Mouse (Mus musculus) limb, embryonic 15.5 days (tissue): ENCODE results near the gene Fndc7. TPM values are rescaled to one million over a fixed set of nuclear protein-coding genes. Genes with fewer than 3 reads are reported as not detected.

ENCODE experiments used
- ATAC-seq: fragments of 200-750 bp; cut with Nextera tagmentation; 2 replicates; pipeline ENCODE4 v1.8.0; 2017; ENCODE audit warnings: low read depth, moderate TSS enrichment; ENCODE audit not compliant: insufficient number of reproducible peaks, low FRiP score, low TSS enrichment
- H3K27ac ChIP-seq: fragments of 300-500 bp; sonication (generic); 2 replicates; pipeline ENCODE4 v1.5.1; 2015; ENCODE audit warnings: moderate library complexity, mild to moderate bottlenecking, inconsistent platforms
- H3K27me3 ChIP-seq: fragments of 300-500 bp; sonication (generic); 2 replicates; pipeline ENCODE4 v1.6.1; 2015; ENCODE audit warnings: inconsistent platforms
- H3K36me3 ChIP-seq: fragments of 300-500 bp; sonication (generic); 2 replicates; pipeline ENCODE4 v1.6.1; 2015; ENCODE audit warnings: inconsistent platforms
- H3K4me1 ChIP-seq: fragments of 300-500 bp; sonication (generic); 2 replicates; pipeline ENCODE4 v1.6.1; 2015; ENCODE audit warnings: inconsistent platforms
- H3K4me2 ChIP-seq: fragments of 300-500 bp; sonication (generic); 2 replicates; pipeline ENCODE4 v1.6.1; 2015; ENCODE audit warnings: mild to moderate bottlenecking, inconsistent platforms
- H3K4me3 ChIP-seq: fragments of 300-500 bp; sonication (generic); 2 replicates; pipeline ENCODE4 v1.5.1; 2015; ENCODE audit warnings: mild to moderate bottlenecking, inconsistent platforms
- H3K9ac ChIP-seq: fragments of 300-500 bp; sonication (generic); 2 replicates; pipeline ENCODE4 v1.6.1; 2015; ENCODE audit warnings: inconsistent platforms
- H3K9me3 ChIP-seq: fragments of 300-500 bp; sonication (generic); 2 replicates; pipeline ENCODE4 v1.6.1; 2016; ENCODE audit warnings: inconsistent platforms
- WGBS: fragments of 180-500 bp; shearing (Covaris S2); methylation state at CpG from one replicate; pipeline ENCODE4 v1.1.7; 2015; 5-methylcytosine and 5-hydroxymethylcytosine counted together
- polyA plus RNA-seq: library from polyadenylated mRNA; unstranded; fragments of >200 nt; fragmentation: Nextera tagmentation; extraction: Ambion mirVana; gene quantifications from 2 replicates; pipeline ENCODE4 v1.2.1, GENCODE M21; 2015

The Fndc7 gene
- polyA plus RNA-seq, 1 experiment from 2014 or later = 0.29 TPM

GRCm38 (mm10) chr3:108911548-108912413 is 22.0 kb upstream of the Fndc7 start, which contains the start of gene Prpf38b:
Prpf38b (minus strand) TSS chr3:108911727.
- no peaks in the 10 kb centered on the region for H3K9me3 ChIP-seq
- H3K4me3 ChIP-seq = peak within 1 kb of the TSS; percentile 96
- H3K9ac ChIP-seq = peak within 1 kb of the TSS; percentile 90
- H3K4me1 ChIP-seq = peaks cover 14% of the 10 kb centered on the region
- H3K4me2 ChIP-seq = peak within 1 kb of the TSS; percentile 86
- peak; percentile 99 for ATAC-seq
- WGBS = under 1% methylated on average over 53 of the region's 53 CpGs
- peak within 1 kb of the TSS; percentile 100 for H3K27ac ChIP-seq
- H3K27me3 ChIP-seq = no peaks in the 10 kb centered on the region
- H3K36me3 ChIP-seq = peaks cover 10% of the 10 kb centered on the region

DNA sequence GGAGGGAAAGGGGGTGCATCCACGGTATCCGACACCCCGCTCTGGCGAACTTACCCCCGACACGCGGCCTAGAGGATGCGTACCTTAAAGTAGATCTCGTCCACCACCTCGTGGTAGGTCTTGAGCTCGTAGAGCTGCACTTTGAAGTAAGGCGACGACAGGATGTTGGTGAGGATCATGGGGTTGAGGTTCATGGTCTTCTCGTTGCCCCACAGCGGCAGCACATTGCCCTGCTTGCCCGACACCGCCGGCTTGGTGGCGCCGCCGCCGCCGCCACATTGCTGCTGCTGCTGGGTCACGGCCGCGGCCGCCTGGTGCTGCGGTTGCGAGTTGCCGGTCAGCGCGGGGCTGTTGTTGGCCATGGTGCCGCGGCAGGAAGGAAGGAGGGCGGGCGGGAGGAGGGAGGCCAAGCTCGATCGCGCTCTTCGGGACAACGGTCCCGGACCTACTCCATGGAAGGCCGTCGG is 21.3 kb upstream of the Fndc7 start:
- Histone ChIP-seq H3K4me3 (peak overlapping the region; percentile 96), H3K36me3 (peaks cover 10% of the 10 kb centered on the region), H3K9me3 (no peaks in the 10 kb centered on the region), H3K27me3 (no peaks in the 10 kb centered on the region), H3K27ac (peak overlapping the region; percentile 100), H3K4me2 (peak overlapping the region; percentile 86), H3K4me1 (peaks cover 14% of the 10 kb centered on the region), H3K9ac (peak overlapping the region; percentile 90)
- under 1% methylated on average over 44 of the region's 44 CpGs for WGBS
- peak; percentile 86 for ATAC-seq

- no peaks in the 10 kb centered on the region for H3K27me3 ChIP-seq
- peak overlapping the region; percentile 90 for H3K9ac ChIP-seq
- H3K4me3 ChIP-seq = peak overlapping the region; percentile 96
- H3K4me1 ChIP-seq = peaks cover 14% of the 10 kb centered on the region
- H3K4me2 ChIP-seq = peak overlapping the region; percentile 86
- peaks cover 14% of the 10 kb centered on the region for H3K36me3 ChIP-seq
- H3K27ac ChIP-seq = peak overlapping the region; percentile 100
- ATAC-seq = no peak
- no peaks in the 10 kb centered on the region for H3K9me3 ChIP-seq
- 1% methylated on average over 31 of the region's 32 CpGs for WGBS
Measured at GRCm38 (mm10) chr3:108910303-108911080, 20.7 kb upstream of the Fndc7 start.

- Histone ChIP-seq H3K27me3 (no peaks in the 10 kb centered on the region), H3K36me3 (peaks cover 35% of the 10 kb centered on the region), H3K4me3 (no peak overlapping the region), H3K9ac (no peak overlapping the region), H3K9me3 (no peaks in the 10 kb centered on the region), H3K4me1 (no peaks in the 10 kb centered on the region), H3K4me2 (no peak overlapping the region), H3K27ac (no peak overlapping the region)
- WGBS = 81% methylated on average over 6 of the region's 6 CpGs
- ATAC-seq = no peak
Measured at GRCm38 (mm10) chr3:108902934-108903333, 13.1 kb upstream of the Fndc7 start.

- H3K27me3 ChIP-seq = no peaks in the 10 kb centered on the region
- peaks cover 32% of the 10 kb centered on the region for H3K36me3 ChIP-seq
- H3K9ac ChIP-seq = no peak overlapping the region
- no peak overlapping the region for H3K4me3 ChIP-seq
- no peaks in the 10 kb centered on the region for H3K4me1 ChIP-seq
- no peaks in the 10 kb centered on the region for H3K9me3 ChIP-seq
- 58% methylated on average over 2 of the region's 2 CpGs for WGBS
- no peak overlapping the region for H3K4me2 ChIP-seq
- no peak overlapping the region for H3K27ac ChIP-seq
- ATAC-seq = no peak
Measured at GRCm38 (mm10) chr3:108902038-108902437, 12.2 kb upstream of the Fndc7 start.

GRCm38 (mm10) chr3:108900681-108901080 is 10.9 kb upstream of the Fndc7 start:
- Histone ChIP-seq H3K4me2 (no peak overlapping the region), H3K27me3 (no peaks in the 10 kb centered on the region), H3K4me3 (no peak overlapping the region), H3K4me1 (no peaks in the 10 kb centered on the region), H3K36me3 (peaks cover 28% of the 10 kb centered on the region), H3K27ac (no peak overlapping the region; the same call in 1 of the 2 replicates), H3K9me3 (no peaks in the 10 kb centered on the region), H3K9ac (no peak overlapping the region)
- no peak for ATAC-seq
- WGBS = 71% methylated on average over 5 of the region's 5 CpGs

DNA sequence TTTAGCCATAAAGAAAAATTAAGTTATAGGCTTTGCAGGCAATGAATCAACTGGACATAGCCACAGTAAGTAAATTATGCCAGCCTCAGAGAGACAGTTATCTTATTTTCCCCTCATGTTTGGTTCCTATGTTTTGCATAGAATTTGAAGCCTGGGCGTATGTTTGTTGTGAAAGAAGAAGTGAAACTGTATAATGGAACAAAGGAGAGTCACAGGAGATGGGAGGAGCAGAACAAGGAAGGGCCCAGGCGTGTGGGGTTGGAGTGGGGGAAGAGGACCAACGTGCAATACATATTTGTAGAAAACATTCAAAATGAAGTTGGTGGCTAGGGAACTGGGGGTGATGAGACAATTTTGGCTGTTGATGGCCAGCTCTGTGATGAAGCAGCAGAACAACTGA is 10.3 kb upstream of the Fndc7 start:
- Histone ChIP-seq H3K4me3 (no peak overlapping the region), H3K9ac (no peak overlapping the region), H3K27me3 (no peaks in the 10 kb centered on the region), H3K36me3 (peaks cover 24% of the 10 kb centered on the region), H3K27ac (no peak overlapping the region), H3K4me2 (no peak overlapping the region), H3K4me1 (no peaks in the 10 kb centered on the region), H3K9me3 (no peaks in the 10 kb centered on the region)
- ATAC-seq = no peak
- 84% methylated on average over 3 of the region's 3 CpGs for WGBS

DNA sequence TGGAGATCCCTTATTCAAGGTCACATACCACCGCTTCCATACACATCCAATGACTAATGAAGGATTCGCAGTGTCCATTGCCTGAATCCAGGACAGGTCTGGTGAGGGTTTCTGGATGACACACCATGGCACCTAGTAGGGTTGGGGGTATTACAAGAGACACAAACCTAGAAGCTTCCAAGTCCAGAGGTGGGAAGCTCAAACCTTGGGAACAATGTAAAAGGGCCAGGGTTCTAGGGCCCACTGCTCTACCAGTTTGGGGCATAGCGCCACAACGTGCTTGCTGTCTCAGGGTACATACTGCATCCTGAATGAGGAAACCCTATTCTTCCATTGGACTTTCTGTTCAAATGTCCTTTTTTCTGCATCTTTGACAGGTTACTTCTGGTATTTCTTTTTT is 8.8 kb upstream of the Fndc7 start:
- no peaks in the 10 kb centered on the region for H3K9me3 ChIP-seq
- WGBS = 96% methylated on average over 4 of the region's 4 CpGs
- no peak overlapping the region for H3K4me3 ChIP-seq
- no peak for ATAC-seq
- H3K27ac ChIP-seq = no peak overlapping the region
- H3K4me1 ChIP-seq = no peaks in the 10 kb centered on the region
- no peaks in the 10 kb centered on the region for H3K27me3 ChIP-seq
- H3K9ac ChIP-seq = no peak overlapping the region
- H3K4me2 ChIP-seq = no peak overlapping the region
- peaks cover 8% of the 10 kb centered on the region for H3K36me3 ChIP-seq

DNA sequence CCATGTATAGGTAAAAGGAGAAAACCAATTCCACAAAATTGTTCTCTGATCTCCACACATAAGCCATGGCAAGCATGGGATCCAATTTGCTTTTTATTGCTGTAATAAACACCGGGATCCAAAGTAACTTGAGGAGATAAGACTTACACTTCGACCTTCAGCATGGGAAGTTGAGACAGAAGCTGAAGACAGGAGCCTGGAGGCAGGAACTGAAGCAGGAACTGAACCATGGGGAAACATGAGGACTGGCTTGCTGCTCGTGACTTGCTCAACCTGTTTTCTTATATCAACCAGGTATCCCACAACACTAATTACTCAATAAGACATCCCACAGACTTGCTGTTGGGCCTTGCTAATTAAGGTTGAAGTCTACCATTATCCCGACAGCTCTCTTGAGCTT is 3.1 kb upstream of the Fndc7 start:
- ATAC-seq = no peak
- WGBS = 42% methylated on average over 4 of the region's 4 CpGs
- Histone ChIP-seq H3K9ac (no peak overlapping the region), H3K36me3 (no peaks in the 10 kb centered on the region), H3K9me3 (no peaks in the 10 kb centered on the region), H3K27me3 (no peaks in the 10 kb centered on the region), H3K4me1 (no peaks in the 10 kb centered on the region), H3K27ac (no peak overlapping the region), H3K4me2 (no peak overlapping the region), H3K4me3 (no peak overlapping the region)

DNA sequence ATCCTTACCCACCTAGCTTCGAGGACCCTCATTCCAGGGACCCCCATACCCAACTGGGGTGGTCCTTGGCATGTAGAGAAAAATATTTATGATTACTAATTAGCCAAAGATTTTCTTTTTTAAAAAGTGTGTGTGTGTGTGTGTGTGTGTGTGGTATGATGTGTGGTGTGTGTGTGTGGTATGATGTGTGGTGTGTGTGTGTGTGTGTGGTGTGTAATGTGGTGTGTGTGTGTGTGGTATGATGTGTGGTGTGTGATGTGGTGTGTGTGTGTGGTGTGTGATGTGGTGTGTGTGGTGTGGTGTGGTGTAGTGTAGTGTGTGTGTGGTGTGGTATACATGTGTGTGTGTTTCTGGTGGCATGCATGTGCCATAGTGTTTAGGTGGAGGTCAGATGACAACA is 2.3 kb upstream of the Fndc7 start:
- Histone ChIP-seq H3K27me3 (no peaks in the 10 kb centered on the region), H3K4me3 (no peak overlapping the region), H3K4me1 (no peaks in the 10 kb centered on the region), H3K9ac (no peak overlapping the region), H3K27ac (no peak overlapping the region), H3K9me3 (no peaks in the 10 kb centered on the region), H3K4me2 (no peak overlapping the region), H3K36me3 (no peaks in the 10 kb centered on the region)
- 63% methylated on average over 1 of the region's 1 CpGs for WGBS
- ATAC-seq = no peak

DNA sequence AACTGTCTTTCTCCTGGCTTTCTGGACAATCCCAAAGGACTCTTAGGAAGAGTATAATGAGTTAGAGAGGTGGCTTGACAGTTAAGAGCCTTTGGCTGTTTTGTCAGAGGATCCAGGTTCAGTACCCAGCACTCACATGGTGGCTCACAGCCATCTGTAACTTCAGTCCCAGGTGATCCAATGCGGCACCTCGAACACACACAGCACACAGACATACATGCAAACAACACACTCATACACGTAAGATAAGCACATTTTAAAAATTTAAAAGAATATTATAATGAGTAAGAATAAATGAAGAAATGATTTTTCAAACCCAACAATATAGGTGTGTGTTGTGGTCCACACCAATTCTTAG is 2.2 kb downstream of the Fndc7 start:
- Histone ChIP-seq H3K9ac (no peak overlapping the region), H3K36me3 (no peaks in the 10 kb centered on the region), H3K4me2 (no peak overlapping the region), H3K27ac (no peak overlapping the region), H3K27me3 (no peaks in the 10 kb centered on the region), H3K4me3 (no peak overlapping the region), H3K4me1 (peaks cover 6% of the 10 kb centered on the region), H3K9me3 (no peaks in the 10 kb centered on the region)
- no peak for ATAC-seq
- WGBS = 95% methylated on average over 3 of the region's 3 CpGs
